Mouse (Mus musculus): ENCODE measurements around the gene Bmp8a. TPM values are rescaled to one million over a fixed set of nuclear protein-coding genes. Genes with fewer than 3 reads are reported as not detected.
"Not testable (repeated sequence)": the region's sequence is repeated elsewhere in the genome, so short reads cannot be mapped to it uniquely, and the experiment has no call there.

Bmp8a gene
- total RNA-seq, 2 experiments from 2014 or later: 0.12 to 0.17 TPM

DNA sequence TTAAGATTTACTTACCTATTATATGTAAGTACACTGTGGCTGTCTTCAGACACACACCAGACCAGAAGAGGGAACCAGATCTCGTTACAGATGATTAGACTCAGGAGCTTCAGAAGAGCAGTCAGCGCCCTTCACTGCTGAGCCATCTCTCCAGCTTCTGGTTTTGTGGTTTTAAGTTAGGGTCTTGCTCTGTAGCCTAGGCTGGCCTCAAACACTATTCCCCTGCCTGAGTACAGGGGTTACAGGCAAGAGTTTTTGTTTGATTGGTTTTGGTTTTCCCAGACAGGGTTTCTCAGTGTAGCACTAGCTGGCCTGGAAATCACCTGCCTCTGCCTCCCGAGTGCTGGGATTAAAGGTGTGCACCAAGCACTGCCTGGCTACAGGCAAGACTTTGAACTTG is 50.7 kb downstream of the Bmp8a start:
- no peak for ATAC-seq (replicated peaks; ENCODE audit: poor library complexity)

DNA sequence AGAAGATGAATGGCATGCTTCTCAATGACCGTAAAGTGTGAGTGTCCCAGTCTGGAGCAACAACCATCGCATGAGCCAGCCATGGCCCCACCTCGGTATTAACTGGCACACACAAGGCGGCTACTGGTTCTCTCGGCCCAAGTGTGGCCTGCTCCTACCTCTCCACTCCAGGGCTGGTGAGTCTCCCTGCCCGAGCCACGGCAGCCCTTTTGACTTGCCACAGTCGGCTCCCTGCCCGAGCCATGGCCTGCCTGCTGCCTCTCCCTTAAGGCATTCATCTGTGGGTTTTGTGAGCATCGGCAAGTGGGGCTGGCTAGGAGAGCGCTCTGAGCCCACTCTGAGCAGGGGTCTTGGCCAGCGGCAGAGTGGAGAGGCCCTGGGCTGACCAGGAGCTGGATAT is 54.0 kb downstream of the Bmp8a start:
- no peak for ATAC-seq (replicated peaks; ENCODE audit: poor library complexity)

DNA sequence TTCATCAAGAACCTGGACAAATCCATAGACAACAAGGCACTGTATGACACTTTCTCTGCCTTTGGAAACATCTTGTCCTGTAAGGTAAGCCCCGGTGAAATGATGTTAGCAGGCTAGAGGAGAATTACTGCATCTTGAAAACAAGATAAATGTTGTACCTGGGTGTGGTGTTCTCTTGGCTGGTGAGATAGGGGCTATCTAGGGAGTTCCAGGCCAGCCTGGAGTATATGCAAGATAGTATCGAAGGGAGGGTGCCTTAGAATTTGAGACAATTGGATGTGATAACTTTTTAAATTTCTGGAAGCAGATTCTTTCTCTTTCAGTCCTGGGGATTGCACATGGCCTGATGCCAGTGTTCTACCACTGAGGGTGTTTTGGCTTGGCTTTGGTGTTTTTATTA is 56.3 kb downstream of the Bmp8a start:
- ATAC-seq (replicated peaks; ENCODE audit: poor library complexity): peak; percentile 54

DNA sequence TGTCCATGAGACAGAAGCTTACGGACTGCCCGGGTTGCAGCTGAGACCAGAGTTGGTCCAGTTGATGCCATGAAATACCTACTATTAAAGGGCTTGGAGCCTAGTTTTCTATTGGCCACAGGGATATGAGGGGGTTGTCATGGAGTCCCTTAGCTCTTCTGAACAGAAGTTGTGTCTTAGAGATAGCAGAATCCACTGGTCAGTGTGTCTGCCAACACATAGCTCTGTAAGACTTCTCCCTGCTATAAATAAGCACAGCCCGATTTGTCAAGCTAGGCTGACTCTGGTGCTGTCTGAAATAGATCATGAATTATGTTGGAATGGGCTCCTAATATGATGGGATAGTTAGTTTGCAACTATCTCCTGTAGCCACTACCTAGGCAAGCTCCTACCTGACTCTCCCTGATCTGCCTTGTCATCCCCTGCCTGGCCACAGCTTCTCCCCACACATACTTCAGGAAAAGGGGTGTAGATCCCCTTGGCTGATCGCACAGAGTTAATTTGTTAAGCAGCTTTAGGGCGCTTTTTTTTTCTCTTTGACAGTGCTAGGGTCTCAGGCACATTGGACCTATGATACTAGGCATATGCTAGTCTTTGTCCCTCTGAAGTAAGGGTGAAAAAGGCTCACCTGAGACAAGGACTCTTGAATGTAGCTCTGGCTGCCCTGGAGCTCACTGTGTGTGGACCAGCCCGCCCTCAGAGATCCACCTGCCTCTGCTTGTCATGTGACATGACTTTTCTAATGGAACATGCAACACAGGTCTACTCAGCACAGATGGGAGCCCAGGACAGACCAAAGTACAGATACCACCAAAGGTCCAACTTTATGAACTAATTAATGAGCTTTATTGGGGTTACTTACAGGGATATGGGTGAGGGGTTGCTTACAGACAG is 58.1 kb downstream of the Bmp8a start:
- no peak for ATAC-seq (replicated peaks; ENCODE audit: poor library complexity)

DNA sequence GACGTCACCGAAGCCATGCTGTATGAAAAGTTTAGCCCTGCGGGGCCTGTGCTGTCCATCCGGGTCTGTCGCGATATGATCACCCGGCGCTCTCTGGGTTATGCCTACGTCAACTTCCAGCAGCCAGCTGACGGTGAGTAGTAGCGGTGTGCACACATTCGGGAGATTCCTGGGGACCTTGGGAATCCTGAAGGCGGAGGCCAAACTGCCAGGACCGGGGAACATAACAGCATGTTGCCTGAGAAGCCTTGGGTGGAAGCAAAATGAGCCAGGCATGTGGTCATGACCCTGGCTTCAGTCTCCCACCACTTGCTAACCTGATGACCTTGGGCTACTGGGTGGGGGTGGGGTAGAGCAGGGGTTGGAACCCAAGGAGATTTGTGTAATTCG is 59.4 kb downstream of the Bmp8a start:
- not testable (repeated sequence) for ATAC-seq (replicated peaks; ENCODE audit: poor library complexity)

DNA sequence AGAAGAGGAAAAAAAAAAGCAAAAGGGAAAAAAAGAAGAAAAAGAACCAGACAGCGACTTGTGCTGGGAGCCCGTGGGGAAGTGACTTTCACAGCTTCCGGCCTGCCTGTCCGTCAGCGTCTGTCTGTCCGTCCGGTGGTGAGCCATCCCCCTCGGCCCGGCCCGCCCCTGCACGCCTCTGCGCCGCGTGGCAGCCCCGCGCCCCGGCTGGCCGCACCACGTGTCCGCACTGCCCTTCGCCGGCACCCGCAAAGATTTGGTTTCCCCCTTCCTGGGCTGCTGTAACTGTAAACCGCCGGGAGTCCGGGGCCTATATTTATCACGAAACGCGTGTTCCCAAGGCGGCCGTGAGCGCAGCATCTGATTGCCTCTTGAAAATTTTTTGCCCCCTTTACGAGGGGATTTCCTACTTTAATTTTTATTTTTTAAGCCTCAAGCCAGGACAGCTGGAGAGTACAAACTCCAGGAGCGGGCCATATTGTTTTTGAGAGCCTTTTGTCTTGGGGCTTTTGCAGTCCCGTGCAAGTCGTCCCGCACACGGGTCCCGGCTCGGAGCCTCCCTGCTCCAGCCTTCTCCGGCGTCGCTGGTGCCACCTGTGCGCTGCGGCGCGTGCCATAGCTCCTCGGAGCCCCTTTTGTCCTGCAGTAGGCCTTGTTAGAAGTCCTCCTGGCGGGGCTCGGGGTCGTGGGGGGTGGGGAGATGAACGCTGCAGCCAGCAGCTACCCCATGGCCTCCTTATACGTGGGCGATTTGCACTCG is 60.0 kb downstream of the Bmp8a start:
- peak; percentile 25 for ATAC-seq (replicated peaks; ENCODE audit: poor library complexity)

DNA sequence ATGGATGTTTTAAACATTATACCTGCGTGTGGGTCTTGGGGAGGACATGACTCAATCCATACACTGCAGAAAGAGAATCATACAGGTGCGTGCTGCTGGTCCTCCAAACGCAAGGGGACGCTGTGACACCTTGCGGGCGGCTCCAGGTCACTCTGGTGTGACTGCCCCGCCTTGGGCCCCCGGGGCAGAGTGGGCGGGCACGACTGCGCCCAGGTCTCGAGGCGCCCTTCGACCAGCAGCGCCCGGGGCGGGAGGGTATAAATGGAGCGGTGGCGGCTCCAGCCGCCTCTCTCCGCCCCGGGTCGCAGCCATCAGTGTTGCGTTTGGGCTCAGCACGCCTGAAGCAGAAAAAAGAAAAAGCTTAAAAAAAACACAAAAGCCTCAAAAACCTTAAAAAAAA is 60.6 kb downstream of the Bmp8a start:
- peak; percentile 85 for ATAC-seq (replicated peaks; ENCODE audit: poor library complexity)

DNA sequence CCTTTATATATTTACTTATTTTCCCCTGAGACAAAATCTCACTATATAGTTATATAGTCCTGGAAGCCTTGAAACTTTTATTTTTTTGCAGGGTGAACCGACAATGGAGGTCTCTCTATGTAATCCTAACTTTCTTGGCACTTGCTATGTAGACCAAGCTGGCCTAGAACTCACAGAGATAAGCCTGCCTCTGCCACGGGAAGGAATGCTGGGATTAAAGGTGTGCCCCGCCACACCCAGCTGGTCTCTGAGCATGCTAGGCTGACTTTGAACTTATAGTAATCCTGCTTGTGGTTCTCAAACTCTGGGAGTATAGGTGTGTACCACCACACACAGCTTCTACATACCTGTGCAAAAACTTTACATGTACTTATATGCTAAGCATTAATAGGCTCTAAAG is 62.9 kb downstream of the Bmp8a start:
- no peak for ATAC-seq (replicated peaks; ENCODE audit: poor library complexity)

DNA sequence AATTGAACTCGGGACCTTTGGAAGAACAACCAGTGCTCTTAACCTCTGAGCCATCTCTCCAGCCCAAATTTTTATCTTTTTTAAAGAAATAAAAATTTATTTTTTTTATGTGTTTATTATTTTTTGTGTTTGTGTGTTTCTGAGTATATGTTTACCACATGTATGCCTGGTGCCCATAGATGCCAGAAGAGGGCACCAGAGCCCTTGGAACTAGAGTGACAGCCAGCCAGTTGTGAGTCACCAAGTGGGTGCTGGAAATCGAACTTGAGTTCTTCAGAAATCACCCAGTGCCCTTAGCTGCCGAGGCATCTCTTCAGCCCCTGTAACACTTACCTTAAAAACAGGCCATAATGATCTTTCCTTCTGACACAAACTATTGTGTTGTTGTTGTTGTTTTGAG is 72.0 kb downstream of the Bmp8a start:
- peak; percentile 57; the same call in 1 of the 2 replicates for ATAC-seq (replicated peaks; ENCODE audit: poor library complexity)

Other genes starting within 250 kb of the Bmp8a start
- gene Bmp8b, start 238.1 kb downstream of the Bmp8a start, total RNA-seq (2015): not detected in 2 replicates
- gene Bmp8b, start 238.1 kb downstream of the Bmp8a start, total RNA-seq (2017): not detected in 2 replicates
- not detected in 2 replicates for gene Oxct2b, start 227.0 kb downstream of the Bmp8a start, total RNA-seq (2015)
- gene Oxct2b, start 227.0 kb downstream of the Bmp8a start, total RNA-seq (2017): not detected in 2 replicates
- gene Ppie, start 203.3 kb downstream of the Bmp8a start, total RNA-seq (2015): 38.5 and 52.5 TPM in 2 replicates
- 64.9 and 74.0 TPM in 2 replicates for gene Ppie, start 203.3 kb downstream of the Bmp8a start, total RNA-seq (2017)
- not detected in 2 replicates for gene Hpcal4, start 160.0 kb downstream of the Bmp8a start, total RNA-seq (2015)
- not detected in 2 replicates for gene Hpcal4, start 160.0 kb downstream of the Bmp8a start, total RNA-seq (2017)
- not detected in 2 replicates for gene Nt5c1a, start 141.7 kb downstream of the Bmp8a start, total RNA-seq (2015)
- gene Nt5c1a, start 141.7 kb downstream of the Bmp8a start, total RNA-seq (2017): 0.88 TPM in 1 of 2 replicates, not detected in the other
- gene Heyl, start 109.7 kb downstream of the Bmp8a start, total RNA-seq (2015): not detected in 2 replicates
- gene Heyl, start 109.7 kb downstream of the Bmp8a start, total RNA-seq (2017): not detected in 2 replicates
- gene Pabpc4, start 80.9 kb downstream of the Bmp8a start, total RNA-seq (2015): 141 and 168 TPM in 2 replicates
- gene Pabpc4, start 80.9 kb downstream of the Bmp8a start, total RNA-seq (2017): 118 and 136 TPM in 2 replicates
- gene Oxct2a, start 19.6 kb downstream of the Bmp8a start, total RNA-seq (2015): not detected in 2 replicates
- gene Oxct2a, start 19.6 kb downstream of the Bmp8a start, total RNA-seq (2017): not detected in 2 replicates